Mouse (Mus musculus) monocyte, adult 2 months (primary cell): ENCODE results near the gene Kcnk3.

Source experiments
- DNase-seq, 2 experiments: peaks; one replicate each; pipeline ENCODE4 v3.0.0; 2022; ENCODE audit warnings: low spot score in 2 of 2, low read depth in 1 of 2

Gene Kcnk3

GRCm38 (mm10) chr5:30668637-30669495 lies 80.9 kb downstream of the Kcnk3 start:
- DNase-seq = no peak

GRCm38 (mm10) chr5:30669496-30669830 lies 81.5 kb downstream of the Kcnk3 start:
- DNase-seq = no peak

GRCm38 (mm10) chr5:30670091-30670490 lies 82.1 kb downstream of the Kcnk3 start:
- no peak for DNase-seq

GRCm38 (mm10) chr5:30674001-30674400 lies 86.0 kb downstream of the Kcnk3 start:
- no peak for DNase-seq
